Mouse (Mus musculus): ENCODE measurements around the gene Spryd3. TPM values are rescaled to one million over a fixed set of nuclear protein-coding genes. Genes with fewer than 3 reads are reported as not detected.

The Spryd3 gene
- polyA plus RNA-seq, 1 experiment = 55.2 TPM

GRCm38 (mm10) chr15:102108651-102109525 is 27.1 kb downstream of the Spryd3 start:
- WGBS = 38% methylated on average over 18 of the region's 18 CpGs
- peak; percentile 72 for DNase-seq
- Histone ChIP-seq H3K4me3 (replicated peaks; ENCODE audit: extremely low read depth, low read depth, low read length) (no peak overlapping the region), H3K4me1 (ENCODE audit: control insufficient read depth, insufficient read depth, low read length) (peaks cover 28% of the 10 kb centered on the region)
- peak; percentile 82 for TF ChIP-seq CTCF (IDR thresholded peaks at IDR 0.05; ENCODE audit: insufficient read depth, low read length)
- 0 out of 2 replicates have a peak, but pooled peaks have one; percentile 8 for TF ChIP-seq POLR2A (IDR thresholded peaks at IDR 0.05; ENCODE audit: borderline replicate concordance, extremely low read depth, low read depth, low read length)

- peak; percentile 20; the same call in 1 of the 2 replicates for TF ChIP-seq POLR2A (IDR thresholded peaks at IDR 0.05; ENCODE audit: borderline replicate concordance, extremely low read depth, low read depth, low read length)
- peak; percentile 61 for TF ChIP-seq CTCF (IDR thresholded peaks at IDR 0.05; ENCODE audit: insufficient read depth, low read length)
- peaks cover 28% of the 10 kb centered on the region for H3K4me1 ChIP-seq (ENCODE audit: control insufficient read depth, insufficient read depth, low read length)
- whole genome bisulfite sequencing = 46% methylated on average over 13 of the region's 13 CpGs
- DNase-seq = peak; percentile 61
- H3K4me3 ChIP-seq (replicated peaks; ENCODE audit: extremely low read depth, low read depth, low read length) = no peak overlapping the region
Observed at GRCm38 (mm10) chr15:102107689-102108573, 28.1 kb downstream of the Spryd3 start.

- Histone ChIP-seq H3K4me3 (replicated peaks; ENCODE audit: extremely low read depth, low read depth, low read length) (peak overlapping the region; percentile 1), H3K4me1 (ENCODE audit: control insufficient read depth, insufficient read depth, low read length) (peaks cover 28% of the 10 kb centered on the region)
- no peak for DNase-seq
- WGBS = 49% methylated on average over 38 of the region's 38 CpGs
- no peak for TF ChIP-seq CTCF (IDR thresholded peaks at IDR 0.05; ENCODE audit: insufficient read depth, low read length)
- TF ChIP-seq POLR2A (IDR thresholded peaks at IDR 0.05; ENCODE audit: borderline replicate concordance, extremely low read depth, low read depth, low read length) = peak; percentile 10; the same call in 1 of the 2 replicates
Observed at GRCm38 (mm10) chr15:102106754-102107456, 29.1 kb downstream of the Spryd3 start.

- peaks cover 37% of the 10 kb centered on the region for H3K4me1 ChIP-seq (ENCODE audit: control insufficient read depth, insufficient read depth, low read length)
- WGBS = 25% methylated on average over 18 of the region's 18 CpGs
Observed at GRCm38 (mm10) chr15:102105764-102106730, 30.0 kb downstream of the Spryd3 start.

GRCm38 (mm10) chr15:102105360-102105759 is 30.7 kb downstream of the Spryd3 start:
- DNase-seq = peak; percentile 77
- Histone ChIP-seq H3K4me1 (ENCODE audit: control insufficient read depth, insufficient read depth, low read length) (peaks cover 37% of the 10 kb centered on the region), H3K4me3 (replicated peaks; ENCODE audit: extremely low read depth, low read depth, low read length) (peak overlapping the region; percentile 44)
- WGBS = 4% methylated on average over 5 of the region's 5 CpGs
- peak; percentile 61; the same call in 1 of the 2 replicates for TF ChIP-seq POLR2A (IDR thresholded peaks at IDR 0.05; ENCODE audit: borderline replicate concordance, extremely low read depth, low read depth, low read length)
- no peak for TF ChIP-seq CTCF (IDR thresholded peaks at IDR 0.05; ENCODE audit: insufficient read depth, low read length)

More at GRCm38 (mm10) chr15:102105764-102106730, 30.0 kb downstream of the Spryd3 start:
- TF ChIP-seq POLR2A (IDR thresholded peaks at IDR 0.05; ENCODE audit: borderline replicate concordance, extremely low read depth, low read depth, low read length) (no peak), CTCF (IDR thresholded peaks at IDR 0.05; ENCODE audit: insufficient read depth, low read length) (no peak)
- H3K4me3 ChIP-seq (replicated peaks; ENCODE audit: extremely low read depth, low read depth, low read length) = peak overlapping the region; percentile 44
- no peak for DNase-seq

- TF ChIP-seq CTCF (IDR thresholded peaks at IDR 0.05; ENCODE audit: insufficient read depth, low read length) (no peak), POLR2A (IDR thresholded peaks at IDR 0.05; ENCODE audit: borderline replicate concordance, extremely low read depth, low read depth, low read length) (peak; percentile 70; the same call in 1 of the 2 replicates)
- 12% methylated on average over 12 of the region's 12 CpGs for WGBS
- H3K4me1 ChIP-seq (ENCODE audit: control insufficient read depth, insufficient read depth, low read length) = peaks cover 37% of the 10 kb centered on the region
- DNase-seq = peak; percentile 85
- peak overlapping the region; percentile 69 for H3K4me3 ChIP-seq (replicated peaks; ENCODE audit: extremely low read depth, low read depth, low read length)
Observed at GRCm38 (mm10) chr15:102103947-102104555, 32.0 kb downstream of the Spryd3 start.

- DNase-seq = peak; percentile 69
- 18% methylated on average over 14 of the region's 14 CpGs for WGBS
- Histone ChIP-seq H3K4me3 (replicated peaks; ENCODE audit: extremely low read depth, low read depth, low read length) (peak overlapping the region; percentile 69), H3K4me1 (ENCODE audit: control insufficient read depth, insufficient read depth, low read length) (peaks cover 37% of the 10 kb centered on the region)
- peak; percentile 92 for TF ChIP-seq POLR2A (IDR thresholded peaks at IDR 0.05; ENCODE audit: borderline replicate concordance, extremely low read depth, low read depth, low read length)
- TF ChIP-seq CTCF (IDR thresholded peaks at IDR 0.05; ENCODE audit: insufficient read depth, low read length) = no peak
Observed at GRCm38 (mm10) chr15:102103371-102103946, 32.6 kb downstream of the Spryd3 start.
